Mouse (Mus musculus) lung, embryonic 14.5 days (tissue): ENCODE data around the gene Lsm14b. TPM values are rescaled to one million over a fixed set of nuclear protein-coding genes. Genes with fewer than 3 reads are reported as not detected.

ENCODE experiments used
- ATAC-seq: fragments of 200-750 bp; cut with Nextera tagmentation; 2 replicates; pipeline ENCODE4 v1.8.0; 2017; ENCODE audit warnings: mild to moderate bottlenecking, moderate TSS enrichment, moderate library complexity; ENCODE audit not compliant: insufficient read depth
- DNase-seq: peaks from one replicate; pipeline ENCODE4 v3.0.0-alpha.2; 2015
- H3K27ac ChIP-seq: fragments of 300-500 bp; sonication (generic); 2 replicates; pipeline ENCODE4 v1.5.1; 2014; ENCODE audit warnings: low read depth, mild to moderate bottlenecking, moderate library complexity
- H3K27me3 ChIP-seq: fragments of 300-500 bp; sonication (generic); 2 replicates; pipeline ENCODE4 v1.6.1; 2014; ENCODE audit warnings: low read length, control low read depth; ENCODE audit not compliant: insufficient read depth
- H3K36me3 ChIP-seq: fragments of 300-500 bp; sonication (generic); 2 replicates; pipeline ENCODE4 v1.6.1; 2014; ENCODE audit warnings: control low read depth; ENCODE audit not compliant: insufficient read depth
- H3K4me1 ChIP-seq: fragments of 300-500 bp; sonication (generic); 2 replicates; pipeline ENCODE4 v1.6.1; 2014; ENCODE audit warnings: antibody characterized with exemption, control low read depth; ENCODE audit not compliant: insufficient read depth
- H3K4me2 ChIP-seq: fragments of 300-500 bp; sonication (generic); 2 replicates; pipeline ENCODE4 v1.6.1; 2014; ENCODE audit warnings: mild to moderate bottlenecking
- H3K4me3 ChIP-seq: fragments of 300-500 bp; sonication (generic); 2 replicates; pipeline ENCODE4 v1.5.1; 2014; ENCODE audit warnings: low read depth, low read length
- H3K9ac ChIP-seq: fragments of 300-500 bp; sonication (generic); 2 replicates; pipeline ENCODE4 v1.6.1; 2014
- H3K9me3 ChIP-seq: fragments of 300-500 bp; sonication (generic); 2 replicates; pipeline ENCODE4 v1.6.1; 2016; ENCODE audit warnings: low read depth, low read length, control low read depth
- CTCF ChIP-seq: IDR thresholded peaks from 2 replicates; pipeline ENCODE4 v1.5.1; 2016; ENCODE audit warnings: antibody characterized with exemption, low read depth
- WGBS: fragments of 180-500 bp; shearing (Covaris S2); extraction: QIAGEN DNeasy Blood & Tissue Kit; methylation state at CpG from one replicate; pipeline ENCODE4 v1.1.7; 2014; 5-methylcytosine and 5-hydroxymethylcytosine counted together
- polyA plus RNA-seq: library from polyadenylated mRNA; unstranded; fragments of >200 nt; fragmentation: Nextera tagmentation; extraction: Ambion mirVana; gene quantifications from 2 replicates; pipeline ENCODE4 v1.2.1, GENCODE M21; 2014

Gene Lsm14b
- polyA plus RNA-seq, 1 experiment from 2014 or later = 6.8 TPM

- Histone ChIP-seq H3K4me3 (no peak overlapping the region), H3K9ac (no peak overlapping the region), H3K4me2 (no peak overlapping the region), H3K4me1 (no peaks in the 10 kb centered on the region), H3K27ac (no peak overlapping the region), H3K9me3 (no peaks in the 10 kb centered on the region), H3K27me3 (no peaks in the 10 kb centered on the region), H3K36me3 (peaks cover 30% of the 10 kb centered on the region; the same call in 1 of the 2 replicates)
- DNase-seq (peak; percentile 18), ATAC-seq (no peak)
- no peak for TF ChIP-seq CTCF
- 75% methylated on average over 8 of the region's 8 CpGs for WGBS
Observed at GRCm38 (mm10) chr2:180080680-180081079, 55.9 kb downstream of the Lsm14b start.

- no peaks in the 10 kb centered on the region for H3K27me3 ChIP-seq
- TF ChIP-seq CTCF = no peak
- DNase-seq (no peak), ATAC-seq (no peak)
- WGBS = 90% methylated on average over 10 of the region's 10 CpGs
- H3K4me3 ChIP-seq = no peak overlapping the region
- no peaks in the 10 kb centered on the region for H3K9me3 ChIP-seq
- H3K4me1 ChIP-seq = no peaks in the 10 kb centered on the region
- no peak overlapping the region for H3K4me2 ChIP-seq
- peaks cover 31% of the 10 kb centered on the region; the same call in 1 of the 2 replicates for H3K36me3 ChIP-seq
- H3K27ac ChIP-seq = no peak overlapping the region
- no peak overlapping the region for H3K9ac ChIP-seq
Observed at GRCm38 (mm10) chr2:180083063-180083462, 58.3 kb downstream of the Lsm14b start.

- Histone ChIP-seq H3K4me3 (no peak overlapping the region), H3K9me3 (no peaks in the 10 kb centered on the region), H3K4me2 (no peak overlapping the region), H3K9ac (no peak overlapping the region), H3K27me3 (no peaks in the 10 kb centered on the region), H3K36me3 (peaks cover 29% of the 10 kb centered on the region; the same call in 1 of the 2 replicates), H3K4me1 (no peaks in the 10 kb centered on the region), H3K27ac (no peak overlapping the region)
- WGBS = 19% methylated on average over 3 of the region's 3 CpGs
- ATAC-seq (no peak), DNase-seq (no peak)
- TF ChIP-seq CTCF = no peak
Observed at GRCm38 (mm10) chr2:180084565-180084964, 59.8 kb downstream of the Lsm14b start.

Other genes starting within 250 kb of the Lsm14b start
- 4.6 and 5.5 TPM in 2 replicates for gene Taf4, start 48.3 kb upstream of the Lsm14b start, polyA plus RNA-seq
- 548 and 630 TPM in 2 replicates for gene Psma7, start 17.4 kb downstream of the Lsm14b start, polyA plus RNA-seq
- gene Ss18l1, start 17.5 kb downstream of the Lsm14b start, polyA plus RNA-seq = 4.7 and 5.6 TPM in 2 replicates
- gene Mtg2, start 45.6 kb downstream of the Lsm14b start, polyA plus RNA-seq = 23.4 and 25.3 TPM in 2 replicates
- not detected in 2 replicates for gene Hrh3, start 79.5 kb downstream of the Lsm14b start, polyA plus RNA-seq
- gene Osbpl2, start 94.3 kb downstream of the Lsm14b start, polyA plus RNA-seq = 30.9 and 31.1 TPM in 2 replicates
- gene Adrm1, start 146.5 kb downstream of the Lsm14b start, polyA plus RNA-seq = 160 and 163 TPM in 2 replicates
- gene Lama5, start 200.9 kb downstream of the Lsm14b start, polyA plus RNA-seq = 95.0 and 95.1 TPM in 2 replicates
- 630 and 724 TPM in 2 replicates for gene Rps21, start 232.4 kb downstream of the Lsm14b start, polyA plus RNA-seq
- gene Cables2, start 248.5 kb downstream of the Lsm14b start, polyA plus RNA-seq = 24.0 and 25.6 TPM in 2 replicates